ENCODE assay signal across 8 mouse cellular contexts in the genomic region with DNA sequence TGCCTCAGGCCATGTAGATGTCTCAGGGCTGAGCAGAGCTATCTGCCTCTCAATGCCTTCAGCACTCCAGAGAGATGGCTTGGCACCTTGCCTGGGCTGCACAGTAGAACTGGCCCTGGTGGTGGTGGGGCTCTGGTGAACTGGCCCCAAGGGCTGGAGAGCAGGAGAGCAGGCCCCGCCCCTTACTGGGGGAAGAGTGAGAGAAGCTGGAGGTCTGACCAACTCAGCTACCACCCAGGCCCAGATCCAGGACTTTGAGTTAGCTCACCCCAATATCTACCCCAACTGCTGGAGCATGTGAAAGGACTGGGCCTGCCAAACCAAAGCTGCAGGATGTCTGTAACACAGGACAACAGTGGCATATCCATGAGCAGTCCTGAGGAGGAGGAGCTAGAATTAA. TPM values are rescaled to one million over a fixed set of nuclear protein-coding genes. Genes with fewer than 3 reads are reported as not detected.
A peak's percentile ranks its signal among the peaks of the same experiment; 100 is the strongest.
DNase-seq lines count a peak whose midpoint lies in the region; ATAC-seq and TF ChIP-seq lines count a peak whose summit lies in the region.

No protein-coding gene starts in this region.

- TF ChIP-seq CTCF in lung, embryonic 14.5 days (IDR thresholded peaks at IDR 0.05; ENCODE audit: low read depth): no peak
- no peak for TF ChIP-seq CTCF in lung, adult 2 months (IDR thresholded peaks at IDR 0.05; ENCODE audit: insufficient read depth, low read length)

- H3K4me1 ChIP-seq in lung, embryonic 14.5 days (ENCODE audit: insufficient read depth): peaks cover 8% of the 10 kb centered on the region; the same call in 1 of the 2 replicates
- peaks cover 3% of the 10 kb centered on the region; the same call in 1 of the 2 replicates for H3K4me1 ChIP-seq in lung, adult 2 months (ENCODE audit: control insufficient read depth, insufficient read depth, low read length)
- peaks cover 10% of the 10 kb centered on the region; the same call in 1 of the 2 replicates for H3K4me1 ChIP-seq in forebrain, embryonic 14.5 days (ENCODE audit: control insufficient read depth, insufficient read depth, low read length)
- H3K4me1 ChIP-seq in midbrain, embryonic 16.5 days (ENCODE audit: control insufficient read depth, insufficient read depth, low read length): peaks cover 8% of the 10 kb centered on the region; the same call in 1 of the 2 replicates

- no peak overlapping the region for H3K4me2 ChIP-seq in lung, embryonic 14.5 days
- H3K4me2 ChIP-seq in forebrain, embryonic 14.5 days (ENCODE audit: low read length): no peak overlapping the region
- H3K4me2 ChIP-seq in midbrain, embryonic 16.5 days (ENCODE audit: low read length): no peak overlapping the region

- intact Hi-C loops in heart, postnatal 25 days (cut with DNase I): no loop called here

- H3K27ac ChIP-seq in lung, embryonic 14.5 days (ENCODE audit: low read depth): peak overlapping the region; percentile 66
- H3K27ac ChIP-seq in forebrain, embryonic 14.5 days (ENCODE audit: low read depth, low read length): no peak overlapping the region
- no peak overlapping the region for H3K27ac ChIP-seq in midbrain, embryonic 16.5 days (ENCODE audit: low read length)

- no peaks in the 10 kb centered on the region for H3K27me3 ChIP-seq in lung, embryonic 14.5 days (ENCODE audit: insufficient read depth, low read length)
- no peaks in the 10 kb centered on the region for H3K27me3 ChIP-seq in forebrain, embryonic 14.5 days (replicated peaks; ENCODE audit: control insufficient read depth, insufficient read depth, low read length)
- H3K27me3 ChIP-seq in midbrain, embryonic 16.5 days (ENCODE audit: control insufficient read depth, insufficient read depth, low read depth, low read length): no peaks in the 10 kb centered on the region

- no peak overlapping the region for H3K4me3 ChIP-seq in lung, embryonic 14.5 days (ENCODE audit: low read depth, low read length)
- H3K4me3 ChIP-seq in lung, adult 2 months (replicated peaks; ENCODE audit: extremely low read depth, low read depth, low read length): no peak overlapping the region
- no peak overlapping the region for H3K4me3 ChIP-seq in forebrain, embryonic 14.5 days (ENCODE audit: low read depth, low read length)
- H3K4me3 ChIP-seq in midbrain, embryonic 16.5 days (ENCODE audit: low read depth, low read length): no peak overlapping the region

- H3K9me3 ChIP-seq in lung, embryonic 14.5 days (ENCODE audit: low read depth, low read length): no peaks in the 10 kb centered on the region
- H3K9me3 ChIP-seq in forebrain, embryonic 14.5 days (replicated peaks; ENCODE audit: control insufficient read depth, low read length): no peaks in the 10 kb centered on the region
- no peaks in the 10 kb centered on the region for H3K9me3 ChIP-seq in midbrain, embryonic 16.5 days (replicated peaks; ENCODE audit: control insufficient read depth, low read length, poor library complexity, severe bottlenecking)

- H3K9ac ChIP-seq in lung, embryonic 14.5 days: no peak overlapping the region
- no peak overlapping the region for H3K9ac ChIP-seq in forebrain, embryonic 14.5 days (ENCODE audit: low read length)
- no peak overlapping the region for H3K9ac ChIP-seq in midbrain, embryonic 16.5 days (ENCODE audit: low read depth, low read length)

- DNase-seq in lung, embryonic 14.5 days: peak; percentile 89
- no peak for DNase-seq in lung, adult 2 months
- peak; percentile 83 for DNase-seq in adrenal gland, postnatal 10 days
- peak; percentile 32 for DNase-seq in forebrain, embryonic 14.5 days (ENCODE audit: low spot score)
- DNase-seq in heart, postnatal 25 days (ENCODE audit: low spot score): peak; percentile 44
- DNase-seq in spleen, postnatal 36 days (ENCODE audit: low spot score in 2 of 2): no peak
- no peak for DNase-seq in spleen, adult 12 weeks (ENCODE audit: low spot score)

- WGBS in lung, embryonic 14.5 days: 63% methylated on average over 1 of the region's 1 CpGs
- 50% methylated on average over 1 of the region's 1 CpGs for WGBS in lung, adult 2 months
- 87% methylated on average over 1 of the region's 1 CpGs for WGBS in forebrain, embryonic 14.5 days
- WGBS in midbrain, embryonic 16.5 days: 86% methylated on average over 1 of the region's 1 CpGs

- peak; percentile 85 for ATAC-seq in lung, embryonic 14.5 days (ENCODE audit: insufficient read depth)
- peak; percentile 29; the same call in 1 of the 2 replicates for ATAC-seq in forebrain, embryonic 14.5 days
- peak; percentile 69 for ATAC-seq in midbrain, embryonic 16.5 days

- H3K36me3 ChIP-seq in lung, embryonic 14.5 days (ENCODE audit: insufficient read depth): no peaks in the 10 kb centered on the region
- no peaks in the 10 kb centered on the region for H3K36me3 ChIP-seq in forebrain, embryonic 14.5 days (ENCODE audit: control insufficient read depth, insufficient read depth, low read length)
- H3K36me3 ChIP-seq in midbrain, embryonic 16.5 days (ENCODE audit: control insufficient read depth, insufficient read depth, low read length): no peaks in the 10 kb centered on the region

- TF ChIP-seq POLR2A in lung, adult 2 months (IDR thresholded peaks at IDR 0.05; ENCODE audit: borderline replicate concordance, extremely low read depth, low read depth, low read length): no peak

RNA-seq across cellular contexts. Expression of a gene that starts 33.7 kb away (rescaled TPM):
- 209 and 229 TPM in 2 replicates for polyA plus RNA-seq in lung, embryonic 14.5 days (2014; fragmentation: Nextera tagmentation; extraction: Ambion mirVana)
- polyA plus RNA-seq in lung, adult 2 months (2012; rRNA removed): 86.3 and 127 TPM in 2 replicates
- total RNA-seq in adrenal gland, postnatal 10 days (2021): 100 to 1,000 TPM; 160 to 178 TPM
- polyA plus RNA-seq in forebrain, embryonic 14.5 days (2014; fragmentation: Nextera tagmentation; extraction: Ambion mirVana): 55.4 and 68.4 TPM in 2 replicates
- total RNA-seq in heart, postnatal 25 days (2021): 100 to 1,000 TPM; 253 to 256 TPM
- 66.1 and 66.4 TPM in 2 replicates for polyA plus RNA-seq in midbrain, embryonic 16.5 days (2015; fragmentation: Nextera tagmentation; extraction: Ambion mirVana)

Comparison
In these comparisons a context has a peak if more than half of its experiments do, and no peak if none do; other contexts are left out.
1. DNase-seq: peak in lung, embryonic 14.5 days (single experiment), adrenal gland, postnatal 10 days (single experiment), forebrain, embryonic 14.5 days (single experiment) and heart, postnatal 25 days (single experiment); none in lung, adult 2 months (single experiment), spleen, postnatal 36 days (0 of 2) and spleen, adult 12 weeks (single experiment).
2. ATAC-seq: peak in every context shown above with its lines; median percentile 85 in lung, embryonic 14.5 days; 69 in midbrain, embryonic 16.5 days; 29 in forebrain, embryonic 14.5 days.